Comparison of ENCODE assay signal across 27 mouse cellular contexts in the genomic region with DNA sequence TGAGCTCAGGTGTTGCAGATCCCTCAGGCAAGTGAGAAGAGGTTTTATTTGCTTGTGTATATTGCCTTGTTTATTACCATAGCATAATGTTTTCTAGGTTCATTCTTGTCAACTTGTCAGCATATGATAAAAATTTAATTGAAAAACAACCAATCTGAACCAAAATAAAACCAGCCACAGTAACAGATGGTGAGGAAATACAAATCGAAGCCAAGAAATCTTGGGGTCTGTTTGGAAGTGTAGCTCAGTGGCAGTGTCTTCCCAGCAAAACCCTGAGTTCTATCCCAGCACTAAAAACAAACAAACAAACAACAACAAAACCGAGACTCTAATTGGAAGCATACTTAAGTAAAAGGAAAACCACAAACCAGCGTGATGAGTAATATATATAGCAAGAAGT.
"Had no signal": no experiment of that assay in that cellular context is flagged by ENCODE, and none has a peak within 500 bp of the region (broad histone marks: within the 10 kb centered on the region; RNA-seq: fewer than 3 reads in every experiment).

No protein-coding gene starts in this region.

- H3K4me3 ChIP-seq: gastrocnemius, adult 2 months; heart, embryonic 10.5 days; heart, embryonic 12.5 days; hindbrain, embryonic 10.5 days; hindbrain, embryonic 12.5 days; intestine, embryonic 15.5 days; layer of hippocampus, adult 2 months; left cerebral cortex, adult 2 months; limb, embryonic 10.5 days; limb, embryonic 12.5 days; liver, embryonic 13.5 days had no signal

- H3K9ac ChIP-seq: heart, embryonic 12.5 days; hindbrain, embryonic 12.5 days; hindbrain, embryonic 14.5 days; intestine, embryonic 15.5 days; limb, embryonic 12.5 days; liver, embryonic 13.5 days had no signal

- H3K36me3 ChIP-seq: heart, embryonic 10.5 days; heart, embryonic 12.5 days; intestine, embryonic 15.5 days; limb, embryonic 10.5 days; limb, embryonic 12.5 days; liver, embryonic 13.5 days had no signal

- H3K4me1 ChIP-seq: heart, embryonic 10.5 days; heart, embryonic 12.5 days; hindbrain, embryonic 12.5 days; intestine, embryonic 15.5 days; limb, embryonic 10.5 days; limb, embryonic 12.5 days; liver, embryonic 13.5 days had no signal

- H3K4me2 ChIP-seq: heart, embryonic 12.5 days; hindbrain, embryonic 12.5 days; hindbrain, embryonic 14.5 days; intestine, embryonic 15.5 days; limb, embryonic 12.5 days; liver, embryonic 11.5 days; liver, embryonic 13.5 days had no signal

- DNase-seq: gastrocnemius, adult 2 months; gastrocnemius, postnatal 10 days; gastrocnemius, postnatal 25 days; heart, adult 18-20 months; heart, postnatal 10 days; heart, postnatal 4 days; kidney, adult 18-20 months; kidney, adult 8-10 months; kidney, postnatal 10 days; kidney, postnatal 25 days; kidney, postnatal 4 days; liver; liver, embryonic 13.5 days had no signal

- ATAC-seq: hindbrain, embryonic 16.5 days; inflammation-experienced regulatory T-cells, adult 6 months; intestine, embryonic 15.5 days; intestine, postnatal 0 days had no signal

- H3K9me3 ChIP-seq: heart, embryonic 10.5 days; heart, embryonic 12.5 days; hindbrain, embryonic 10.5 days; hindbrain, embryonic 12.5 days; intestine, embryonic 15.5 days; limb, embryonic 10.5 days; limb, embryonic 12.5 days; liver, embryonic 13.5 days had no signal

- H3K27ac ChIP-seq: gastrocnemius, adult 2 months; heart, embryonic 10.5 days; hindbrain, embryonic 10.5 days; hindbrain, embryonic 12.5 days; hindbrain, embryonic 14.5 days; intestine, embryonic 15.5 days; layer of hippocampus, adult 2 months; left cerebral cortex, adult 2 months; limb, embryonic 10.5 days; limb, embryonic 12.5 days; liver, embryonic 13.5 days had no signal

- H3K27me3 ChIP-seq: hindbrain, embryonic 12.5 days; intestine, embryonic 15.5 days; limb, embryonic 12.5 days; liver, embryonic 13.5 days had no signal
